Mouse (Mus musculus) ES-E14 (cell line): ENCODE data around the gene Celsr1. TPM values are rescaled to one million over a fixed set of nuclear protein-coding genes. Genes with fewer than 3 reads are reported as not detected.

ENCODE experiments used
- DNase-seq: peaks from one replicate; pipeline ENCODE4 v3.0.0-alpha.2; 2013; ENCODE audit warnings: low read depth, low spot score
- H3K27ac ChIP-seq: 2 replicates; pipeline ENCODE4 v1.5.1; 2012; ENCODE audit warnings: low read depth, mild to moderate bottlenecking, low read length, moderate library complexity, mixed read lengths; ENCODE audit not compliant: poor library complexity, insufficient read depth, severe bottlenecking
- H3K36me3 ChIP-seq: 2 replicates; pipeline ENCODE4 v1.6.1; 2012; ENCODE audit warnings: mild to moderate bottlenecking, low read length, moderate library complexity, mixed read lengths; ENCODE audit not compliant: control insufficient read depth, poor library complexity, insufficient read depth, severe bottlenecking
- H3K4me1 ChIP-seq, 2 experiments: fragments of 150-350 bp in 1 of 2; sonication (generic) in 1 of 2; 2 replicates each; pipeline ENCODE4 v1.6.1; 2012; ENCODE audit warnings: low read length in 2 of 2, mild to moderate bottlenecking in 1 of 2, mixed read lengths in 1 of 2; ENCODE audit not compliant: control insufficient read depth in 2 of 2, insufficient read depth in 2 of 2, poor library complexity in 1 of 2
- H3K4me3 ChIP-seq, 2 experiments: fragments of 150-350 bp in 1 of 2; sonication (generic) in 1 of 2; 2 replicates each; pipeline ENCODE4 v1.5.1; 2012; ENCODE audit warnings: low read length in 2 of 2, low read depth in 1 of 2, mild to moderate bottlenecking in 1 of 2, mixed read lengths in 1 of 2; ENCODE audit not compliant: insufficient read depth in 1 of 2, poor library complexity in 1 of 2, severe bottlenecking in 1 of 2
- H3K9ac ChIP-seq: 2 replicates; pipeline ENCODE4 v1.6.1; 2012; ENCODE audit warnings: low read depth, mild to moderate bottlenecking, low read length, mixed read lengths; ENCODE audit not compliant: poor library complexity, insufficient read depth, severe bottlenecking
- H3K9me3 ChIP-seq: fragments of 150-350 bp; sonication (generic); 2 replicates; pipeline ENCODE4 v1.6.1; 2012; ENCODE audit warnings: low read depth, mild to moderate bottlenecking, low read length; ENCODE audit not compliant: control insufficient read depth, insufficient read depth
- CHD2 ChIP-seq: IDR thresholded peaks from 2 replicates; pipeline ENCODE4 v1.6.1; 2014; ENCODE audit warnings: mild to moderate bottlenecking, low read depth, low read length, inconsistent platforms
- HCFC1 ChIP-seq: IDR thresholded peaks from 2 replicates; pipeline ENCODE4 v1.6.1; 2012; ENCODE audit warnings: low read length, inconsistent platforms, borderline replicate concordance; ENCODE audit not compliant: insufficient read depth
- MAFK ChIP-seq: IDR thresholded peaks from 2 replicates; pipeline ENCODE4 v1.6.1; 2014; ENCODE audit warnings: mild to moderate bottlenecking, low read depth, low read length, inconsistent platforms; ENCODE audit not compliant: insufficient read depth
- ZC3H11A ChIP-seq: IDR thresholded peaks from 2 replicates; pipeline ENCODE4 v1.6.1; 2012; ENCODE audit warnings: low read depth, mild to moderate bottlenecking, inconsistent platforms, low read length, borderline replicate concordance
- ZNF384 ChIP-seq: IDR thresholded peaks from 2 replicates; pipeline ENCODE4 v1.6.1; 2012; ENCODE audit warnings: low read depth, low read length, inconsistent platforms
- in situ Hi-C, 2 experiments: fragments of 600-800 bp; cut with MboI; formaldehyde crosslinking; loops; one replicate each; pipeline ENCODE4 v1.15.1; 2025; ENCODE audit warnings: low sequenced_read_pairs in 2 of 2, inconsistent platforms in 1 of 2; ENCODE audit not compliant: unreplicated experiment in 2 of 2
- total RNA-seq: library from RNA; depleted of rRNA; stranded (reverse); fragments of 300-350 nt; gene quantifications from 2 replicates; pipeline ENCODE4 v1.2.3, GENCODE M21; 2012

The Celsr1 gene
- total RNA-seq, 1 experiment, result 12.6 TPM

- H3K4me3 ChIP-seq, result no peak overlapping the region
- in situ Hi-C loops, result loop anchor here in 1 of 2 experiments (25.0 kb wide), 1 partner anchor 215 kb away; no protein-coding TSS in a partner anchor
- DNase-seq, result no peak
- H3K9me3 ChIP-seq, result no peaks in the 10 kb centered on the region
- no peak overlapping the region for H3K9ac ChIP-seq
- no peaks in the 10 kb centered on the region for H3K4me1 ChIP-seq
- TF ChIP-seq HCFC1 (no peak), ZNF384 (no peak), CHD2 (no peak)
- H3K27ac ChIP-seq, result no peak overlapping the region
- peaks cover 4% of the 10 kb centered on the region; the same call in 1 of the 2 replicates for H3K36me3 ChIP-seq
Observed at GRCm38 (mm10) chr15:85921855-85922254, 111.7 kb downstream of the Celsr1 start.

- Histone ChIP-seq H3K9me3 (no peaks in the 10 kb centered on the region), H3K27ac (no peak overlapping the region), H3K4me1 (no peaks in the 10 kb centered on the region), H3K36me3 (no peaks in the 10 kb centered on the region; the same call in 1 of the 2 replicates), H3K9ac (no peak overlapping the region), H3K4me3 (no peak overlapping the region)
- no peak for DNase-seq
- in situ Hi-C loops, result loop anchor here (10.0 to 25.0 kb wide), 3 partner anchors 115 to 217 kb away; partner anchors contain the start of gene Celsr1 (in 1 of the 2)
- TF ChIP-seq ZNF384 (no peak), MAFK (no peak), CHD2 (no peak), HCFC1 (no peak), ZC3H11A (no peak)
Observed at GRCm38 (mm10) chr15:85919892-85920248, 113.7 kb downstream of the Celsr1 start.

DNA sequence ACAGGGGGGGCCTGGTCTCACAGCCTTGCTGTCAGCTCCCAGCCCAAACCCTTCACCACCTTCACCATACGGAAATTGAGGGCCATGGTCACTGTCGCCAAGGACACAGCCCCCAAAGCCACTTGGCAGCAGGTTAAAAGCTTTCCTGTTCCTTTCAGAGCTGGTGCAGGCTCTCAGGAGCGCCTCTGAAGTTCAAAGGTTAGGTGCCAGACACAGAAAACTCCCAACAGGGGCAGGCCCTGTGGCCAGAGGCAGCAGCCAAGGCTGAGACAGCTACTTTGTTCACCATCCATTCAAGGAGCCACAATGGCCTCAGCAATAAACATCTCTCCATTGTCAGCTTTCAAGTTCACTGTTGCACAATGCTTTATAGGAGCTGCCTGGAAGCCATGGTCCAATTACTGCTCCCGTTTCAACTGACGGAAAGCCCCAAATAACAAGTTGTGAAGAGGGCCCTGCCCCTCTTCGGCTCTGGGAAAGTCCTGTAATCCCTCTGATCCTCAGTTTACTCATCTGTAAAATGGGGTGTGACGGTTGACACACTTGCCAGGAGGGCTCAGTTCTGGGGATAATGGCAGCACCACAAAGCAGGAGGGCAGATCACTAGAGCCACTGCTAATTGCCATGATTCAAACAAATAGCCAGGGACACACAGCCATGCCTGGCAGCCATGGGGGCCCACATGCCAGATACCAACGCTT, 114.2 kb downstream of the Celsr1 start:
- no peaks in the 10 kb centered on the region for H3K9me3 ChIP-seq
- H3K9ac ChIP-seq, result no peak overlapping the region
- H3K27ac ChIP-seq, result no peak overlapping the region
- H3K4me3 ChIP-seq, result no peak overlapping the region
- DNase-seq, result no peak
- TF ChIP-seq HCFC1 (no peak), ZC3H11A (no peak), CHD2 (no peak), MAFK (no peak), ZNF384 (no peak)
- H3K36me3 ChIP-seq, result no peaks in the 10 kb centered on the region
- no peaks in the 10 kb centered on the region for H3K4me1 ChIP-seq
- in situ Hi-C loops, result loop anchor here (10.0 to 25.0 kb wide), 3 partner anchors 115 to 218 kb away; partner anchors contain the start of gene Celsr1 (in 1 of the 2)

DNA sequence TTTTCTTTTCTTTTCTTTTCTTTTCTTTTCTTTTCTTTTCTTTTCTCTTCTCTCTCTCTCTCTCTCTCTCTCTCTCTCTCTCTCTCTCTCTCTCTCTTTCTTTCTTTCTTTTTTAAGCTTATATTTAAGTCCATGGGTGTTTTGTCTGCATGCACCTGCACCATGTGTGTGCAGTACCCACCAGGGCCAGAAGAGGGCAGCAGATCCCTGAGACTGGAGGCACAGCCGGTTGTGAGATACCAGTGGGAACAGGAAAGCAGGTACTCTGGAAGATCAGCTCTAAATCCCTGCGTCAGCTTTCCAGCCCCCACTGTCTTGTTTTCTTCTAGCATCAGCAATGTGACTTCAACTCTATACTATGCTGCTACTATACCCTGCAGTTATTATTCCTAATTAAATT, 120.0 kb downstream of the Celsr1 start:
- H3K9me3 ChIP-seq, result no peaks in the 10 kb centered on the region
- in situ Hi-C loops, result loop anchor here (5.0 to 25.0 kb wide), 4 partner anchors 121 to 224 kb away; partner anchors contain the start of gene Celsr1 (in 1 of the 2)
- no peaks in the 10 kb centered on the region for H3K4me1 ChIP-seq
- H3K27ac ChIP-seq, result no peak overlapping the region
- no peak overlapping the region for H3K4me3 ChIP-seq
- no peaks in the 10 kb centered on the region for H3K36me3 ChIP-seq
- H3K9ac ChIP-seq, result no peak overlapping the region
- TF ChIP-seq HCFC1 (no peak), ZC3H11A (peak; percentile 45; the same call in 1 of the 2 replicates)
- DNase-seq, result peak; percentile 56

DNA sequence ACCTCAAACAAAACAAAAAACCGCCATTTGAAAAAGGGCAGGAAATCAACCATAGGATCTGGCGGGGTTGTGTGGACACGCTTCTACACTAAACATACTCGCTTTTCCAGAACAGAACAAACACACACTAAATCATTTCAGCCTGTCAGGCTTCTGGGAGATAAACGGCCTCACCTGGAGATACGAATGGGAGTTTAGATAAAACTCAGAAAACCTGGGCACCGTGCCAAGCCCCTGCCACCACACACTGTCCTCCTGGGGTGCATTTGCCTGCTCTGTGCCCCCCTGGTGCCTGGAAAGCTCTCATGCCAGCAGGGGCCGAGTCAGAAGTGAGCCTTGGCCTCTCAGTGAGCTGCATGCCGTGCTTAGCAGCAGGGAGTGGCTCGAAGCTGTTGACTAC, 123.6 kb downstream of the Celsr1 start:
- TF ChIP-seq ZNF384, result no peak
- TF ChIP-seq ZC3H11A, result no peak
- TF ChIP-seq HCFC1, result no peak
- TF ChIP-seq MAFK, result no peak
- no peak for TF ChIP-seq CHD2
- no peak for DNase-seq
- no peak overlapping the region for H3K9ac ChIP-seq
- no peak overlapping the region for H3K4me3 ChIP-seq
- H3K4me1 ChIP-seq, result peaks cover 0 to 2% of the 10 kb centered on the region in 2 experiments; a peak in 1 of 4 replicates
- in situ Hi-C loops, result loop anchor here (5.0 to 25.0 kb wide), 4 partner anchors 125 to 227 kb away; partner anchors contain the start of gene Celsr1 (in 1 of the 2)
- H3K36me3 ChIP-seq, result no peaks in the 10 kb centered on the region
- H3K9me3 ChIP-seq, result no peaks in the 10 kb centered on the region
- no peak overlapping the region for H3K27ac ChIP-seq
